Mouse (Mus musculus) hindbrain, postnatal 0 days (tissue): ENCODE measurements around the gene Amz1. TPM values are rescaled to one million over a fixed set of nuclear protein-coding genes. Genes with fewer than 3 reads are reported as not detected.
A peak's percentile ranks its signal among the peaks of the same experiment; 100 is the strongest.

Experiments
- ATAC-seq: fragments of 200-750 bp; cut with Nextera tagmentation; 2 replicates; pipeline ENCODE4 v1.8.0; 2017; ENCODE audit warnings: mild to moderate bottlenecking, moderate TSS enrichment, moderate library complexity
- DNase-seq: peaks from one replicate; pipeline ENCODE4 v3.0.0-alpha.2; 2015; ENCODE audit warnings: low spot score
- H3K27ac ChIP-seq: fragments of 300-500 bp; sonication (generic); 2 replicates; pipeline ENCODE4 v1.5.1; 2014; ENCODE audit warnings: mild to moderate bottlenecking
- H3K27me3 ChIP-seq: fragments of 300-500 bp; sonication (generic); 2 replicates; pipeline ENCODE4 v1.6.1; 2014; ENCODE audit warnings: low read length, mixed read lengths; ENCODE audit not compliant: insufficient read depth
- H3K36me3 ChIP-seq: fragments of 300-500 bp; sonication (generic); 2 replicates; pipeline ENCODE4 v1.6.1; 2014; ENCODE audit warnings: low read length, mixed read lengths; ENCODE audit not compliant: insufficient read depth
- H3K4me1 ChIP-seq: fragments of 300-500 bp; sonication (generic); 2 replicates; pipeline ENCODE4 v1.6.1; 2014; ENCODE audit warnings: antibody characterized with exemption, low read length, mixed read lengths; ENCODE audit not compliant: insufficient read depth
- H3K4me2 ChIP-seq: fragments of 300-500 bp; sonication (generic); 2 replicates; pipeline ENCODE4 v1.6.1; 2014; ENCODE audit warnings: low read depth, mild to moderate bottlenecking, low read length, moderate library complexity, mixed read lengths
- H3K4me3 ChIP-seq: fragments of 300-500 bp; sonication (generic); 2 replicates; pipeline ENCODE4 v1.5.1; 2014; ENCODE audit warnings: low read length
- H3K9ac ChIP-seq: fragments of 300-500 bp; sonication (generic); replicated peaks from 2 replicates; pipeline ENCODE4 v1.6.1; 2014; ENCODE audit warnings: mild to moderate bottlenecking, low read length, moderate library complexity, mixed read lengths
- H3K9me3 ChIP-seq: fragments of 300-500 bp; sonication (generic); 2 replicates; pipeline ENCODE4 v1.6.1; 2016; ENCODE audit warnings: low read length, mixed read lengths
- CTCF ChIP-seq: IDR thresholded peaks from 2 replicates; pipeline ENCODE4 v1.5.1; 2016; ENCODE audit warnings: antibody characterized with exemption, control low read depth, low read depth
- WGBS: fragments of 180-500 bp; shearing (Covaris S2); extraction: QIAGEN DNeasy Blood & Tissue Kit; methylation state at CpG from one replicate; pipeline ENCODE4 v1.1.7; 2014; 5-methylcytosine and 5-hydroxymethylcytosine counted together
- polyA plus RNA-seq: library from polyadenylated mRNA; unstranded; fragments of >200 nt; fragmentation: Nextera tagmentation; extraction: Ambion mirVana; gene quantifications from 2 replicates; pipeline ENCODE4 v1.2.1, GENCODE M21; 2015
- total RNA-seq: library from RNA; depleted of rRNA; stranded (reverse); fragments of >200 nt; gene quantifications from 2 replicates; pipeline ENCODE4 v1.2.3, GENCODE M21; 2014

Gene Amz1
- total and polyA plus RNA-seq, 2 experiments from 2014 or later = 9.4 to 12.6 TPM

DNA sequence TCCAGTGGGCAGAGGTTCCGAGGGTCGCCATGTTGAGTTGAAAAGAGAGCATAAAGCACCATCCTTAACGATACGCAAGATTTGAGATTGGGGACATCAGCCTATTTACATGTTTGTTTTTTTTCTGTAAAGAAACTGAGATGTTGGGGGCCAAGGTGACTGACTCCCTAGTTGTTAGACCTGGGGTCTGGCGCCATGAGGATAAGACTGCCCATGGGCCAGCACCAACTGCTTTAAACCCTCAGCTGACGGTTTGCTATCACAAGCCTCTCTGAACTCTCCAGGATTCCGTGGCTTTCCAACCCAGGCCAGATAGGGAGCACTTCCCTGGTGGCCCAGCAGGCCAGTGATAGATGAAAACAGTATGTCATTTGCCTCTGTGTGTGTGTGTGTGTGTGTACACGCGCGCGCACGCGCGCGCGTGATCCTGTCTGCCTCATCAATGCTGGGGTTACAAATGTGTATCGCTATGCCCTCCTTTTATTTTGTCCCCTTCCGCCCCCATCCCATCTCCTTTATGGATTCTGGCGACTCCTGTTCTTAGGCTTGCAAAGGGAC lies 21.2 kb upstream of the Amz1 start:
- Histone ChIP-seq H3K27ac (peak overlapping the region; percentile 81; the same call in 1 of the 2 replicates), H3K9ac (peak overlapping the region; percentile 67; the same call in 1 of the 2 replicates), H3K4me2 (peak overlapping the region; percentile 81), H3K4me3 (peak overlapping the region; percentile 60), H3K27me3 (no peaks in the 10 kb centered on the region), H3K4me1 (peaks cover 14% of the 10 kb centered on the region), H3K9me3 (no peaks in the 10 kb centered on the region), H3K36me3 (peaks cover 3% of the 10 kb centered on the region; the same call in 1 of the 2 replicates)
- DNase-seq (peak; percentile 8), ATAC-seq (no peak)
- peak; percentile 7; the same call in 1 of the 2 replicates for TF ChIP-seq CTCF
- WGBS = 62% methylated on average over 19 of the region's 19 CpGs

DNA sequence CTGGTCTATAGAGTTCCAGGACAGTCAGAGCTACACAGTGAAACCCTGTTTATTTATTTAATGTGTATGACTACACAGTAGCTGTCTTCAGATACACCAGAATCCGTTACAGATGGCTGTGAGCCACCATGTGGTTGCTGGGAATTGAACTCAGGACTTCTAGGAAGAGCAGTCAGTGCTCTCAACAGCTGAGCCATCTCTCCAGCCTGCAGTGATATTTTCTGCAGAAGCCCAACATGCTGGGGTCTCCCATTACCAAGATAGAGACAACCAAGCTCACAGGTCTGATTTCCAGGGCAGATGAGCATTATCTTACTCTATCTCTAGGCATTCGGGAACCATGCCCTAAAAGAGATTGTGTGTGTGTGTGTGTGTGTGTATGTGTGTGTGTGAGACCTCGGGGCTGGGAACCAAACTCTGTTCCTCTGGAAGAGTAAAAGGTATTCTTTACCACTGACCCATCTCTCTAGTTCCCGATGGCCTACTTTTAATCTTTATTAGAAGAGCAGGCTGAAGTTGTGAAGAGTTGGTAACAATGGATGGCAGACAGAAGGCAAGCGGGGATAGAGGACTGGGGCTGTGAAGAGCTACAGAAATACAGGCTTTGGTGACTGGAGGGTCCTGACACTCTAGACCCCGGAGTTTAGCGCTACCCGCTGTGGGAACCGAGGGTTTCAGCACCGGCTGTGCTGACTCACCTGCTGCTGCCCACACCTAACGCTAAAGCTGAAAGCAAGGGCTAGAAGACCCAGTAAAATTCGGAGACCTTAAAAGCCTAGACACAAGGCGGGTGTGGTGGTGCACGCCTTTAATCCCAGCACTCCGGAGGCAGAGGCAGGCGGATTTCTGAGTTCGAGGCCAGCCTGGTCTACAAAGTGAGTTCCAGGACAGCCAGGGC lies 20.2 kb upstream of the Amz1 start:
- Histone ChIP-seq H3K9ac (peak overlapping the region; percentile 63; the same call in 1 of the 2 replicates), H3K4me1 (peaks cover 14% of the 10 kb centered on the region), H3K27ac (peak overlapping the region; percentile 88; the same call in 1 of the 2 replicates), H3K4me2 (peak overlapping the region; percentile 72), H3K4me3 (peak overlapping the region; percentile 63), H3K9me3 (no peaks in the 10 kb centered on the region), H3K36me3 (peaks cover 6% of the 10 kb centered on the region; the same call in 1 of the 2 replicates), H3K27me3 (no peaks in the 10 kb centered on the region)
- 39% methylated on average over 17 of the region's 17 CpGs for WGBS
- ATAC-seq = no peak
- TF ChIP-seq CTCF = no peak
- DNase-seq = no peak

DNA sequence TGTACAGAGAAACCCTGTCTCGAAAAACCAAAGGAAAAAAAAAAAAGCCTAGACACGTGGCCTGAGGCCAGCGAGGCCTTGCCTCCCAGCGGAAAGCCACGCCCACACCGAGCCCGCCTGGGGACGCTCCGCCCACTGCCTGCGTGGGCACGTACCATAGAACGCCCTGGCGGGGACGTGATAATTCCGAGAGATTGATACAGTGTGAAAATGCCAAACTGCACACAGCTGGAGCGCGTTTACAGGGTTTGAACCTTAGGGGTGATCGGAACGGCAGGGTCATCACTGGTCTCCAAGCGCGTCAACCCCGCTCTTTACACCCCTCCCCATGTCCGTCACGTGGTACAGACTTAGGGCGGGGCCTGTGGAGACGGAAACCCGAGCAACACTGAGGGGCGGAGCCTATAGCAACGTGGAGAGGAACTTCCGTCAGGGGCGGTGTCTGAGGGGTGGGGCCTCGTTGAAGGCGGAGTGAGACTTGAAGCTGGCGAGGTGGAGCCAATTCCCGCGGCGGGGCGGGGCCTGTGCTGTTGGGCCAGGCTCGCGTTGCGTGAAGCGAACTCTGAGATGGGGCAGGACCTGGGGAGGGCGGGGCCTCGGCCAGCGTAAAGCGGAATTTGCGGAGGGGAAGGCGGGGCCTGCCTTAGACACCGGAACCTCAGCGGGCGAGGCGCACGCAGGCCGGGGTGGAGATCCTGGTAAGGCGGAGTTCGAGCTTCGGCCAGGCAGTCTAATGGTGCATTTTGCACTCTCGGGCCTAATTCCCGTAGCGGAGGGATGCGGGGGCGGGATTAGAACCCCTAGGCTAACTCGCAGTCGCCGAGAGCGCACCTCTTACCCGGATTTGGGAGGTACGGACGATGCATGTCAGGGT lies 19.3 kb upstream of the Amz1 start, which contains the start of gene Brat1:
Brat1 (plus strand) TSS at position 634 of the 874 bp plus-strand sequence.
- peak within 1 kb of the TSS; percentile 63 for H3K9ac ChIP-seq
- no peaks in the 10 kb centered on the region for H3K27me3 ChIP-seq
- no peaks in the 10 kb centered on the region for H3K9me3 ChIP-seq
- peak within 1 kb of the TSS; percentile 72 for H3K4me2 ChIP-seq
- peaks cover 6% of the 10 kb centered on the region; the same call in 1 of the 2 replicates for H3K36me3 ChIP-seq
- DNase-seq (peak; percentile 100), ATAC-seq (peak; percentile 95)
- peak; percentile 2; the same call in 1 of the 2 replicates for TF ChIP-seq CTCF
- H3K4me1 ChIP-seq = peaks cover 14% of the 10 kb centered on the region
- peak within 1 kb of the TSS; percentile 63 for H3K4me3 ChIP-seq
- 0% methylated on average over 68 of the region's 69 CpGs for WGBS
- H3K27ac ChIP-seq = peak within 1 kb of the TSS; percentile 88

DNA sequence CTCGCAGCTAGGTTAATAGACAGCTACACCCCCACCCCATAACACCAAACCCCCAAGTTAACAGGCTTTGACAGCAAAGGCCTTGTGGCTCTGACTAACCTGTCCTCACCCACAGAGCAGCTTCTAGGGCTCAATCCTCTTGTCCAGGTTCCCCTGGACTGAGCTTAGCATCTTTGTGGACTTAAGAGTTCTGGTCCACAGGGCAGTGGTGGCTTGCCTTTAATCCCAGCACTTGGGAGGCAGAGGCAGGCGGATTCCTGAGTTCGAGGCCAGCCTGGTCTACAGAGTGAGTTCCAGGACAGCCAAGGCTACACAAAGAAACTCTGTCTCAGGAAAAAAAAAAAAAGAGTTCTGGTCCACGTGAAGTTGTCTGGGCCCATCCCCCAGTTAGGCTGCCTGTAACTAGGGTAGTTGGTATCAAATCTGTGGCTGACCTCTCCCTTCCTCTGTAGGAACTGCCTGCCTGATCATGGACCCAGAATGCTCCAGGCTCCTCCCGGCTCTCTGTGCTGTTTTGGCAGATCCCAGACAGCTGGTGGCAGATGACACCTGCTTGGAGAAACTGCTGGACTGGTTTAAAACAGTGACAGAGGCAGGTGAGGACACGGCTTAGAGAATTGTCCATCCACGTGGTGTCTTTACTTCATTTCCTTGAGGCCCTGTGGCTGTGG lies 18.3 kb upstream of the Amz1 start:
- peak overlapping the region; percentile 82 for H3K27ac ChIP-seq
- no peak for TF ChIP-seq CTCF
- WGBS = 56% methylated on average over 7 of the region's 7 CpGs
- H3K4me1 ChIP-seq = peaks cover 14% of the 10 kb centered on the region
- peak overlapping the region; percentile 72 for H3K4me2 ChIP-seq
- H3K36me3 ChIP-seq = peaks cover 12% of the 10 kb centered on the region; the same call in 1 of the 2 replicates
- H3K9me3 ChIP-seq = no peaks in the 10 kb centered on the region
- H3K4me3 ChIP-seq = peak overlapping the region; percentile 63
- no peak for DNase-seq
- peak overlapping the region; percentile 63 for H3K9ac ChIP-seq
- no peaks in the 10 kb centered on the region for H3K27me3 ChIP-seq
- ATAC-seq = no peak

DNA sequence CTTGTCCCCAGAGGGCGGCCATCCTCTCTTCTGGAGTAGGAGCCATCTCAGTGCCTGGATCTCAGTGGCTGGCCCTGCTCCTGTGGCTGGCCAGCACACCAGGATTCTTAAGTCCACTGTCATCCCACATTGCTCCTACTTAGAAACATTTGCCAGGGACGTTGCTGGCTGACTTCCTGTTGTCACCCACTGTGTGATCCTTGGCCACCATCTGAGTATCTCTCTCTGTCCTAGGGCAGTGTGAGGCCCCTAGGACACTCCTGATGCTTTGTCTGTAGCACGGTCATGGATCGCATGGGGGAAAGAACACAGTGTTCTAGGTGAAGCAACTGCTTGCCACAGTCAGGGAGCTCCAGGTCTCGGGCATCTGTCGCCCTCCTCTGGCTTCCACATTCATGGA lies 13.6 kb upstream of the Amz1 start:
- Histone ChIP-seq H3K27ac (no peak overlapping the region), H3K9ac (no peak overlapping the region), H3K4me2 (no peak overlapping the region), H3K4me1 (no peaks in the 10 kb centered on the region; the same call in 1 of the 2 replicates), H3K9me3 (no peaks in the 10 kb centered on the region), H3K27me3 (no peaks in the 10 kb centered on the region), H3K36me3 (peaks cover 56% of the 10 kb centered on the region), H3K4me3 (no peak overlapping the region)
- ATAC-seq (no peak), DNase-seq (no peak)
- no peak for TF ChIP-seq CTCF
- WGBS = 88% methylated on average over 6 of the region's 6 CpGs
